Mouse (Mus musculus) skeletal muscle tissue, adult 2 months (tissue): ENCODE measurements around the gene Csrp2.

Experiments used
- DNase-seq: peaks from one replicate; pipeline ENCODE4 v3.0.0-alpha.2; 2012; ENCODE audit warnings: low read depth, low spot score

The Csrp2 gene

DNA sequence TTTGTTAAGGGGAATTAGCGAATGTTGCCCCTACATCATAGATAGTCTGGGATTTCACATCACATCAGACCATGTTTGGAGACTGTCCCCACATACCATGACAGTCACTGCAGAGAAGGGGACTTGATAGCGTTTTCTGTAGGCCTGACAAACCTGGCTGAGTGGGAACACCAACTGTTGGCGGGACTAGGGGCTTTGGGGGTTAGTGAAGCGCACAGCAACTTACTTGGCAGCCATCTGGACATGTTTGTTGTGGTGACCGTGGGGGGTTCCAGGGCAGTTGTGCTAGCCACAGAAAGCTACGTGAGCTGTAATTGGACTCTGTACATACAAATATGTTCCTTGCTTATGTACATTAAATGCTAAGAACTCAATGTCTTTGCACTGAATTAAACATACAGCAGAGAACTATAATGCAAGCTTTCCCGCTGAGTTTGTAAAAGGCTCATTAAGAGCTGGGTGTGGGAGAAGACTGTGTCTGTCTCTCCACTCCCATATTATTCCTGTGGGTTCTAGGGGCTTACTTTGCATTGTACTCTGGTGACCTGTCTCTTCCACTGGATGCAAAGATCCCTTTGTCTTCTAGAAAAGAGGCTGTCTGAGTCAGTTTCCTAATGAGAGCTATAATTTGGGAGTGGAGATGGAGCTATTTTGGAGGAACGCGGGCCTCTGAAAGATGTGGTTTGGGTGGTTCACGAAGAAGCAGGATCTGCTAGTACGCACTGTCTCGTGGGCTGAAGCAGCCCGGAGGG lies 11.7 kb downstream of the Csrp2 start:
- DNase-seq = no peak

DNA sequence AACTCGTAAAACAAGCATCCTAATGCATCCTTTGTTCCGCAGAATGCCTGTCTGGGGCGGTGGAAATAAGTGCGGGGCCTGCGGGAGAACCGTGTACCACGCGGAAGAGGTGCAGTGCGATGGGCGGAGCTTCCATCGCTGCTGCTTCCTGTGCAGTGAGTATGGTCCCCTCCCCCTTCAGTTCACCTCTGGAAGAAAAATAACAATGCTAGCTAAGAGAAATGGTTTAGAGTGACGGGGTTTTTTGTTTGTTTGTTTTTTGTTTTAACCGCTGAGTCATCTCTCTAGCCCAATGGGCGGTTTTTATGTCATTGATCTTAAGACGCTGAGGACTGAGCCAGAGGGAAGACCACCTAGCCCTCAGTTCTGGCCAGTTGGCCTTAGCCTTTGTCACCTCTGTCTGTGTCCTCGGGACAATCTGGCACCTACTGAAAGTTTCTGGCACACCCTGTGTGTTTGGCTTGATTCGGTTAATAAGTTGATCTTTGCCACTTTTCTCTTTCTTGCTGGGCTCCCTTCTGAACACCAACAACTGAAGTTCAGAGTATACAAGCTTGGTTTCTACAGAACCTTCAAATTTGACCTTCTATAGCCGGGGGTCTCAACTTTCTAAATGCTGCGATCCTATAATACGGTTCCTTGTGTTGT lies 12.4 kb downstream of the Csrp2 start:
- DNase-seq = no peak

DNA sequence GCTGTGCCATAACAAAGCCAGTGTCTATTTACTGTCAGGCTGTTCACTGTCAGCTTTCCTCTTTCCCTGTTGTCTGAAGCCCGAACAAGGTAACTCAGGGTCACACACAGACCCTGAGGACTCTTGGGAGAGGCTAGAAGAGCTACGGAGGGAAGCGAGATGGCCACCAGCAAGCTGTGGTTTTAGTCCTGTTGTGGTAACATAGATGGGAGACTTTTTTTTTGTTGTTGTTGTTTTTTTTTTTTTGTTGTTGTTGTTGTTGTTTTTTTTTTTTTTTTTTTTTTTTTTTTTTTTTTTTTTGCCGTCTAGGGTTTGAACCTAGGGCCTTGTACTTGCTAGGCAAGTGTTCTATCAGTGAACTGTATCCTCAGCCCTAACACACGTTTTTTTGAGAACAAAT lies 14.0 kb downstream of the Csrp2 start:
- DNase-seq = no peak

DNA sequence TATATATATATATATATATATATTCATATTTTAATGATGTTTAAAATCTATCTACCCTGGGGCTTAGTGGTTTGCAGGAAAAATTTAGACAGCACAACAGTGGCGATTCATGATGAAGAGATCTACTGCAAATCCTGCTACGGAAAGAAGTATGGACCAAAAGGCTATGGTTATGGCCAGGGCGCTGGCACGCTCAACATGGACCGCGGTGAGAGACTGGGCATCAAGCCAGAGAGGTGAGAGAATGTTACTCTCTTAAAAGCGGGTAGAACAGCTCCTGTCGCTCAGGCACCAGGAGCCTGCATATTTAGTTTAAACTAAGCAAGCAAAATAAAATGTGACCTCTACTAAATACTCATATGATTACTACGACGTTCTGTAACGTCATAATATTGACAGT lies 15.5 kb downstream of the Csrp2 start:
- no peak for DNase-seq

DNA sequence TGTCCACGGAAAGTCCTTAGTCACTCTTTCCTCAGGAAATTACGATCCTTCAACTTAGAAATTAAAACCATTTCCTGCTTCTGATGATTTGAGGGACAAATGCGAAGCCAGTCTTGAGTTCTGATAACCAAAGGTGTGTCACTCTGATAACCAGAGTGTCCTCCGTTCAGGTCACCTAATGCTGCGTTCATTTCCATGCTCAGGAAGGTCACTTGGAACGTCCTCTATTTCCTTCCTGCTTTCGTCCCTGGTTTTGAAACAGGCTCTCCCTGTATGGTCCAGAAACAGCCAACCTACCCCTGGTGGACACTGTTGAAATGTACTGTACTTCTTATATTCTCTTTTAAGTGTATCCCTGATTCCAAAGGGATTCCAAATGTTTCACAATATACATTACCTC lies 16.1 kb downstream of the Csrp2 start:
- DNase-seq = no peak

DNA sequence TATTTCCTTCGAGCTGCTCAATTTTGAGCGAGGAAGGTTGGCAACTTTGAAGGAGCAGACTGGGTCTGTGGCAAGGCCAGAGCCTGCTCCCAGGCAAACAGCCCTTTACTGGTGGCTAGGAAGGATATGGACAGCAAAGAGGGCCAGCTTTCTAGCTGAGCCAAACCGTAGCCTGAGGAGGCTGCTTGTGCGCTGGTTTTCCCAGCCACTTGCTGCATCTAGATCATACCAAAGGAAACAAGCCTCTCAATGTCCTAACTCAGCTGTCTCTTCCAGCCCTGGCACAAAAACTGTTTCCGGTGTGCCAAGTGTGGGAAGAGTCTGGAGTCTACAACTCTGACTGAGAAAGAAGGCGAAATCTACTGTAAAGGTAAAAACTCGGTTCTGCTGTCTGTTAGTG lies 18.8 kb downstream of the Csrp2 start:
- DNase-seq = peak; percentile 30

DNA sequence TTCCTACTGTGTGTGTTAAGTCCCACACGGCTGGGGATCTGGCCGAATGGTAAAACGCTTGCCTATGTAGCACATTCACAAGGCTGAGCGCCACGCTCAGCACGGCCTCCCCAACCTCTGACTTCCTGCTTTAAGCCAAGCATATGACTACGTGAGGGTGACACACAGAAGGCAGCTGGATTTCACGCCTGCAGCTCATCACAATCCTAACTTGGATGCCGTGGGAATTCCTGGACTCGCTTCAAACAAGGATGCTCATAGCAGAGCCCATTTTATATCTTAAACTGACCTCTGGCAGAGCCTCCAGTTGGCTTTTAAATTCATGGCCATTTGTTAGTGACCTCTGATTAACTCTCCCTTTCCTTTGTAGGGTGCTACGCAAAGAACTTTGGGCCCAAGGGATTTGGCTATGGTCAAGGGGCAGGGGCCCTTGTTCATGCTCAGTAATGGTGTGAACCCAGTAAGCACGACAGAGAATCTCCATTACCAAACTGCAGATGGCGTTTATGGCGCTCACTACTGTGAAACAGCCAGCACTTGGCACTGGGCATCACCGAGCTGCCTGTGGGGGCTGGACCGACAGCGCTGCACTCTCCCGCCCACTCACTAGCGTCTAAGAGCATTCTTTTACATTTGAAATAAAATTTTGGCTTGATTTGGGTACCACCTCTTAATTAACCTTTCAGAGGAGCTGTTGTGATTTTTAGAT lies 19.4 kb downstream of the Csrp2 start:
- no peak for DNase-seq

DNA sequence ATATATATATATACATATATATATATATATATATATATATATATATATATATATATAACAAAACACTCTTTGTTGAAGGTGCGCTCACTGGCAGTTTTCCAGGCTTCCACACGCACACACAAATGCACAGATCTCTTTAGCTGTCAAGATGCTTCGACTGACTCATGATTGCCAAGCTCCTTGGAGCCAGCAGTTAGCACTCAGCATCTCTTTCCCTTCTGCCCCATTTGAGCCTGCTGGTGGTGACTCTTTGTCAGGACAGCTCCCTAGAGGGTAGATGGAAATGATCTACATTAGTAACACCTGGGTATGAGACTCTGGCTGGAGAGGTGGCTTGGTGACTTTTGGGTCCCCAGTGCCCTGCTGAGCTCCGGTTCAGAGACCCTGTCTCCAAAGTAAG lies 20.1 kb downstream of the Csrp2 start:
- no peak for DNase-seq

DNA sequence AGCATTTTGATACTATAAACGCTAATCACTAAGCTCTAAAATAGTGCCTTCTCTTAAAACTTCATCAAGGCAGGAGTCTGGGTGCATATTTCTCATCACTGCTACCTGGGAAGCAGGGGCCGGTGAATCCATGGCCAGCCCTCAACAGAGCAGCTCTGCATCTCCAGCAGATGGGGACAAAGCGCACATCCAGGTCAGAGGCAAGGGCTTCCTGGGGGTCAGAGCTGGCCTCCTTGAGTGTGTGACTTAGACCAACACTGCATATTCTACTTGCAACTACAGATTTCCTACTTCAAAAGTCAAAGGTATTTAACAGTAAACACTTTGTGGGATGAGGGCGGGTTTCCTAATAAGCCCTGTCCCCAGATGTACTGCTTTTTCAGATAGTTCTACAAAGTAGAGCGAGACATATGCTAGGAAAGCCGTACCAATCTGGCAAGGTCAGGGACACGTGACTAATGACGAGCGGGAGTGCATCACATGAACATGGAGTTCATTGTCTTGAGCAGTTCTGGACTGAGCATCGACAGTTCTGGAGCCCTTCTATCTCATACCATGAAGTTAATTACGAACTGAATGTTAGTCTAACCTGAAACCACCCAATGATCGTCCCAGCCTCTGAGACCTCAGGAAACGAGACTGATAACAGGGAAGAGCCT lies 21.3 kb downstream of the Csrp2 start:
- no peak for DNase-seq

DNA sequence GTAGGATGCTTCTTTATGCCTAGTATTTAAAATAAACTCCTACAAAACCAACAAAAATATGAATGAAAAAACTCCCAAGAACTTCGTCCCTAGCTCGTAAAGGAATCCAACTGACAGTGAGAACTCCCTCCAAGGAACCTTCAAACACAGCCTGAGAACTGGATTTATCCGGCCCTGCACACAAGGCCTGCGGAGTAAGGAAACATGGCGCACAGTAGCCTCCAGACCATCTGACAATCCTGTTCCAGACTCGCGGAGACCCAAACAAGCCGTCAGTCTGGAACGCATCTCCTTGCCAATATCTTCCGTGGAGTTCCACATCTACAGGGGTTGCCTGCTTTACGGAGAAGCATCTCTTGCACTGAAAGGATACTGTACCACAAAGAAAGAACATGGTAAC lies 22.4 kb downstream of the Csrp2 start:
- DNase-seq = no peak

DNA sequence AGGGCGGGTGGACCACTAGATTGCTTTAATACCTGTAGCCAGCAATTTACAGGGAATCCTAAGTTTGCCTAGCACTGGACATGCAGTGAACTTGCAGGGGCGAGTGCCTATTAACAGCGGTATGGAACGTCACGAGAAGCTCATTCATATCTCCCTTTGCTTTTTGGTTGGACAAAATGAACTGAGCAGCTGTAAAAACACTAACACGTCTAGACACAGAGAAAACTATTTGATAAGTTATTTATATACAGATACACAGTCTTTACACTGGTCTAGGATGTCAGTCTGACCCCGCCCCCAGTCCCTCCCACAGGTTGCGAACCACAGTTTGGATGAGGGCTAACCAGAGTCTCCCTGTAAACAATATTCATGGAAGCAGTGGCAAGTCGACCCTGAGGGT lies 23.2 kb downstream of the Csrp2 start:
- DNase-seq = no peak

DNA sequence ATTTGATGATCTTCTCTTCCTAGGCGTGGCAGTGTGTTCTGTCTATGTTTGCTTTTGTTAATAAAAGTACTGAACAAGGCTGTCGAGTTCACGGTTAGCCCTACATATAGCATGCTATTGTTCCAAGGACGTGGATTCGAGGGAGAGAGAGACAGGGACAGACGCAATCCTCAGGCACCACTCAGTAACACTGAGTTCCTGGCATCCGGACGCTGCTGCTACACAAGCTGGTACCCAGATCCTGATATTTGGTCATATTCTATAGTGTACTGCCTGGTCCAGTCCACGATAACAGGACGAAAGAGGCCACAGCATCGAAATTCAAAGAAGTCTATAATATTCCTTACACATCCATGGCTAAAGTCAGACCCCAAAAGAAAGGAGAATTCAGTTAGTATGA lies 24.6 kb downstream of the Csrp2 start:
- DNase-seq = no peak

DNA sequence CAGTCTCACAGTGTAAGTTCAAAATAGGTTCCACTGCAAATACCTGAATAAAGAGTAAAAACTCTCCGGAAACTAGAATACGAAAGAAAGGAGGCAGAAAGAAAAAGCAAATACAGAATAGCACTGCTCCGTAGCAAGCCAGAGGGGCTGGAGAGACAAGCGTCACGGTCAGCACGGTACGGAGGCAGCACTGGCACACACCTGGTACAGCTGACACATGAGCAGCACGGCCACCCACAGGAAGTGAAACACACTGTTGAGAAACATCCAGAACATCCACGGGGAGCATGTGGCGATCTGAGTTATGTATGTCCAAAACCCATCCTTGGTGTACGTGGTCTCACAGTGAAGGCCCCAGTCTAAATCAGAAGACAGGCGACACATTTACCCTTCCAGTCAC lies 26.4 kb downstream of the Csrp2 start:
- no peak for DNase-seq

DNA sequence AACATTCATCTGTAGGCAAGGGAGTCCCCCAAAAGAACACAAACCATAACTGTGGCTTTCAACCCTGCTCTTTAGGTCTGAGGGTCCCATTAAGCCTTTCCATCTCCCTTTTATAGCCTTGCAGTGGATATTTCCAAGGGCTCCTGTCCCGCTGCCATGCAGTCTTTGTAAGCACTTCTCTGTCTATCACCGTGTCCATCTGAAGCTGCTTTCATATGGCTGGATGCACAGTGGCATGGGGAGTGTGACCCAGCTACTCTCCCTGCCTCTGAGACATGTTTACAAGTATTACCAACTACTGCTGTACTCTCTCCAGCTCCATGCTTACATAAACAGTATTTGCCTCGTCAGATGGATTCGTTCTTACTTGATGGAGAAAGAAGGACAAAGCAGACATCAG lies 28.0 kb downstream of the Csrp2 start:
- DNase-seq = no peak

DNA sequence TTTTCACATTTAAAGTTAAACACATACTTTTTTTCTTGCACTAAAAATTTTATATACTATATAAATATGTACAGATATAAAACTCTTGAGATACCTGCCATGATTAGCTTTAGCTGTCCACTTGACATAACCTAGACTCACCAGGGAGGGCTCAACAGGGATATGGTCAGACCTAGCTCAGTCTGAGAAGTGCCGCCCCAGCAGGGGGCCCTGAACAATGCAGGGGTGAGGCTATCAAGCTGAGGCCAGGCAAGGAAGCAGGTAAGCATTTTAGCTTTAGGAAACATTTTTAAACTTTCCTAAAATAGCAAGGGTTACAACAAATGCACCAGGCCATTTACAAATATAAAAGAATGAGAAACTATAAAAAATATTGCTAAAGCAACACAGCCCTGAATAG lies 31.5 kb downstream of the Csrp2 start:
- DNase-seq = no peak

DNA sequence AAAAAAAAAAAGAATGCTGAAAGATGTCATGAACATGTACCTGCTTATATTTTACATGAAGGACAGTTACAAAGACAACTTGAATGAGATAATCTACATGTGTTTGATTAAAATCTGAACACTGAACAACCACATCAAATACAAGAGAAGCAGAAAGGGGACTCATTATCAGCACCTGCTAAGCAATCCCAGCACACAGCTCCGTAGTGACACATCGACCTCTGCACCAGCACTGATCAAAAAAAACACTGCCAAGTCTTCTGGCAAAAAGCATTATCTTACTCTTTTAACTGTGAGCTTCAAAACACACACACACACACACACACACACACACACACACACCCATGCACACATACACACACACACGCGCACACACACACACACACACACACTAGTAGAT lies 32.2 kb downstream of the Csrp2 start:
- DNase-seq = no peak

DNA sequence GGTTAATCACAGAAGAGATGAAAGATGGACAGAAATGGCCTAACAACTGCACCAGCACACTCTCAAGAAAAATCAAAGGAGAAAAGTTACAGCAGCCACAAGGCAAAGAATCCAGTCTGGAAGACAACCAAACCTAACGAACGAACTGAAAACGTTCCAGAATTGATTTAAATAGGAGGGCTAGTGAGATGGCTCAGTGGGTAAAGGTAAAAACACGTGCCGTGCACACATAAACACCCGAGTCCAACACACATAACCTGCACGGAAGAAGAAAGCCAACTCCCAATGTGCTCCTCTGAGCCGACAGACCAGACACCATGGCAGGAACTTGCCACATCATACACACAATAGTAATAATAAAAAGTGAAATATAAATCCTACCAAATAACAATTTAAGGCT lies 32.7 kb downstream of the Csrp2 start:
- no peak for DNase-seq

DNA sequence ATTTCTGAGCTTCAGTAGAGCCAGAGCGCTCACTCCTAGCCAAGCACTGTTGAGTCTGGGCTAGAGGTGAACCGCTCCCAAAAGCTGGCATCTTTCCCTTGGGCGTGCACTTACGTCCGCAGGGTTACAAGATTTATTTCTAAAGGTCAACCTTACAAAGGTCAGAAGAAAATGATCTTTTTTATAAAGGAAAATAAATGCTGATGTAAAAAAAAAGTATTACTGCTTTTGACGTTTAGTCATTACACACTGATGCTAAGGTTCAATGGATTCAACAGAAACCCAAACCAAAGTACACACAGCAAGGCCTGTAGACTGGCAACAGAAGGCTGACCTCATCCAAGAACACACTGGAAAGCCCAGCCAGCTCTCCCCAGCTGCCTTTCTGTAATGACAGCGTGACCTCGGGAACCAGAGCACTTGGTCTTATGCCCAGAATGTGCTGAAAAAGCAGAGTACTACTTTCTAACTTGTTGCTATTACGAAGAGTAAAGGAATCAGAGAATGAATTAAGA lies 33.4 kb downstream of the Csrp2 start:
- DNase-seq = peak; percentile 92

DNA sequence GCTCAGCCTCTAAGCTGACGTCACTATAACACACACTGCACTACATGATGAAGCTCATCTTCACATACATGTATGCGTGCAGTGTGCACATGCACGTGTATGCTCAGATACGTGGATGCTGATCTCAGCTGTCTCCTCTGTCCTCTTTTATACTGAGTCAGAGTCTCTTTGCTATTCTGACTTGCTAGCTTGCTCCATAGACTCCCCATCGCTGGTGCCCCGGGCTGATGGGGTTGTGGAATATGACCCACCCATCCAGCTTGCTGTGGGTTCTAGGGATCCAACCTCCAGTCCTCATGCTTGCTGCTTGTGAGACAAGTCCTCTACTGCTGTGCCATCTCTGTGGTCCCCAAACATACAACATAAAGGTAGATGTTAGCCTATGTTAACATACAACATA lies 39.3 kb downstream of the Csrp2 start:
- DNase-seq = no peak

DNA sequence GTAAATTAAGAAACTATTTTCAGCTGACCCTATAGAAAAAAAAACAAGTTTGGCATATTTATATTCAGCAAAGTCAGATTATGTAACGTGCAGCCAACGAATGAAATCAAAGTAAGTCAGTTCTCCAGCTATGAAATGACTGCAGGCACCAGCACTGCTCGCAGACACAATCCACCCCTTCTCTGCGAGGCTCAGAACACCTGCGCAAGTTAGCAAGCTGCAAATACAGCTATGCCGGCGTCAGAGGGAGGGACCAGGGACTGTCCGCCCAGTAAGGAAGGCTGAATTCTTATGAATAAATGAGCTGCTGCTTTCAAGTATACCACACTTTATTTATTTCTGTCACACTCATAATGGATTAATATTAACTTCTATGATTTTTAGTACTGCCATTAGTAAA lies 40.2 kb downstream of the Csrp2 start:
- DNase-seq = no peak

DNA sequence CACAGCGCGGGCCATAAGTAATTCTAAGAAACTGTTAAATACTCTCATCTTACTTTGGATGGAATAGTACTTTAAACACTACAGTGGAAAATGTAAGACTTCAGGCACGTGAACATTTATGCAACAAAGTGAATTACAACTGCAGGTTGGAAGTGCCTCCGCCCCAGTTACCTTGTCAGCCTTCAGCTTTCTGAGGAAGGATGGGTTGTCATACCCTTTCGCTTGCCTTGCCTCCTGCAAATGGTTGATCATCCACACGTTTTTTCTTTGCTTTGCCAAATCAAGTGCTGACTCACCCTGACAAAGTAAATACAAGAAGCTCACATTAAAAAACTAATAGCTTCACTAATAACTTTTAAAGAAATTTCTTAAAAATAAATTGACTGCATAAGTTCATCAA lies 41.3 kb downstream of the Csrp2 start:
- no peak for DNase-seq

DNA sequence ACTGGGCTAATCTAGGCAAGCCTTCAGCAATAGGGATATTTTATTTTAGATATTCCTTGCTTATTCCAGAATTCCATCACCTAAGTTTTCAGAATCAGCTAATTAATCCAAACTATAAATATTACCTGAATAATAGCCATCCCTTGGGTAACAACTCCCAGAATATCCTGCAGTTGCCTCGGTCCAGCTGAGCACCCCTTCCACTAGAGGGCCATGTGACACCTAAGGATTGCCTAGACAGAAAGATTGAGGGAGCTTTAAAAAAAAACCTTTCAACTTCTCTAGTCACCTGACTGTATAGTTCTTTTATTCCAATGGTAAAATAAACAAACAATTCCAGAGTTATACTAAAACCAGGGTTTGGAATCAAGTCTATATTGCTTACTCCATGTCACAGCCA lies 42.6 kb downstream of the Csrp2 start:
- DNase-seq = no peak
